Mouse (Mus musculus) liver (tissue): ENCODE measurements around the gene Frmd4a.
A peak's percentile ranks its signal among the peaks of the same experiment; 100 is the strongest.

Source experiments
- DNase-seq: peaks from one replicate; pipeline ENCODE4 v3.0.0-alpha.2; 2020; ENCODE audit warnings: mixed read lengths

Gene Frmd4a

DNA sequence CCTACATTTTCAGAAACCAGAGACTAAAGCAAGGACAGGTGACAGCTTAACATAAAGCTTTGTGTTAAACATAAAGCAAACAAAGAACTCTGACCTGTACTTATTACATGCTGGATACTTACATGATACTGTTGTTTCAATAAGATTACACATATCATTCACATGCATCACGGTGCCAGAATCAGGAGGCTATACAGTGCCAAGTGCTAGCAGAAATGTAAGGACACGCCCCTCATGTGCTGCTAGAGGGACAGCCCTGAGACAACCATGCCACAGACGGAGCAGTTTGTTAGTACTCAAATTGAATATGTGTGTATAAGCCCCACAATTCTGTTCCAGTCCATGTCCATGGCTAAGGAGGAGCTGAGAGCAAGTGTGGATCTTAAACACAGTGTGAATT is 620.7 kb downstream of the Frmd4a start:
- no peak for DNase-seq

DNA sequence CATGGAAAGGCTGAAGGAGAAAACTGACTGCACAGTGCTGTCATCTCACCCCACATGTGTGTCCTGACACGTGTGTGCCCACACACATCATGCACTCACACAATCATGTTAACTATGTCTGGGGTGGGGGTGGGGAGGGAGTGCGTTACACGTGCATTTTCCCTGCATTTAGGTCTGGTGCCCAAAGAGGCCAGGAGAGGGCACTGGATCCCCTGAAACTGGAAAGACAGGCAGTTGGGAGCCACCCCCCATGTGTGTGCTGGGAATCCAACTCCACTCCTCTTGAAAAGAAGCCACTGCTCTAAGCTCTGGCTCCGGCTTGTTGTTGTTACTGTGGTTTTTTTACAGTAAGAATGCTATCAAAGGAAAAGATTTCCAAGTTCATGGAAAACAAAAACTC is 627.5 kb downstream of the Frmd4a start:
- DNase-seq, result no peak

DNA sequence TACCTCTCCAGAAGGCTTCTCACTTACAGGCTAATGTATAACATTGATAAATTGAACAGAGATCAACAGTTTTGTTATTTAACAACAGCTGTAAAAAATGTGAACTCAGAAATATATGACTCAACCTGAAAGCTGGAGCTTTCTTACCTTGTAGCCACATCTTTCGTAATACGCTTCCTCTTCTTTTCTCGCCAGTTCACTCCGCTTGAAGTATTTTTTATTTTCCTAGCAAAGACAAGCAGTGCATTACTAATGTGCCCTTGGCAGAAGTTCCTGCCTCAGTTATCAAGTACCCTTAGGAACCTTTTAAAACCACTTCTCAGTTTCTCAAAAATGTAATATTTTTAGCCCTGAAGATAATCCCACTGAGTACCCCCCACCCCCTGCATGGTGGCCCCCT is 630.6 kb downstream of the Frmd4a start:
- DNase-seq, result no peak

DNA sequence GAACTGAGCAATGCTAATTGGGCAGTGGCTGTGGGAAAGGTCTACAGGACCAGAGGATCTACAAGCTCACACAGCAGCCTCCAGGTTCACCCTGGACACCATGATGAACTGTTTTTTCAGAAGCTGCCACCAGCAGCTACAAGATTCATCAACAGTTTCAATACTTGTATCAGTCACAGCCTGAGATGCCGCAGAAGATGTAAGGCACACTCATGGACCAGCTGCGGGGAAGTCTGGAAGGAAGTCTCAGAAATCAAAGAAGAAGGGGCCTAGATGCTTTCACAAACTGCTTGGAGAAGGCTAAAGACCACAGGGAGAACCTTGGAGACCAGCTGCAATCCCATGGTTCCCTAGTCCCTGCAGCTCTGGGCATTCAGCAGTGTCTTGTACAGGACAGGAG is 632.1 kb downstream of the Frmd4a start:
- no peak for DNase-seq

DNA sequence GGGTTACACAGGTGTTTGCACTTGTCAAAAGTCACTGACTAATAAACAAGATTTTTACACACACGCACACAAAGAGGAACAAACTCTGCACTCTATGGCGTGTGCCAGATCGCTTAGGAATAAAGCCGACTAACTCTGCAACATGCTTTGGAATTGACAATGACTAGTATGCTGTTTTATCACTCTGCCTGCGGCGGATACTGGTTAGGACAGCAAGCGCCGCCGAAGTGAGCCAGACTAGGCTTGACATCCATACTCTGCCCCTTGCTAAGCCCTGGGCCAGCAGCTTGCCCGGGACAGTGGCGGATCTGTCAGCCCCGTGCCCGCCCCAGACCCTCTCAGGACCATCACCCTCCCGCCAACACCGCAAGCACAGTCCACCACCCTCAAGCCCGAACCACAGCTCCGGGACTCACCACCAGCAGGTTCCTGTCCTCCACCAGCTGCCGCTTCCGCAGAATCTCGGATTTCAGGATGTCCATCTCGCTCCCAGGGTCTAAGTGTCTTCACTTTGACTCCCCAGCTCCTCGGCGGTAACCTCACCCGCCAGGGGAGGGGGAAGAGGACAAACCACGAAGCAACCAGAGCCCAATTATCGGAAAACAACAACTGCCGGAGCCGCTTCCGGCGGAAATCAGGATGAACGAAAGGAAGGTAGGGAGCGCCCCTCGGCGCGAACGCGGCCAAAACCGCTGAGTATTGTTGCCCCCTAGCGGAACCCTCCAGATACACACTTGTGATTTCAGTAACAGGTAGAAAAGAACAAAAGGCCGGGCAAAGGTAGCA is 634.2 kb downstream of the Frmd4a start, which contains the start of gene Prpf18:
Gene Prpf18, minus strand, starts transcription at position 614 of the 786 bp plus-strand sequence.
- DNase-seq, result peak; percentile 90

DNA sequence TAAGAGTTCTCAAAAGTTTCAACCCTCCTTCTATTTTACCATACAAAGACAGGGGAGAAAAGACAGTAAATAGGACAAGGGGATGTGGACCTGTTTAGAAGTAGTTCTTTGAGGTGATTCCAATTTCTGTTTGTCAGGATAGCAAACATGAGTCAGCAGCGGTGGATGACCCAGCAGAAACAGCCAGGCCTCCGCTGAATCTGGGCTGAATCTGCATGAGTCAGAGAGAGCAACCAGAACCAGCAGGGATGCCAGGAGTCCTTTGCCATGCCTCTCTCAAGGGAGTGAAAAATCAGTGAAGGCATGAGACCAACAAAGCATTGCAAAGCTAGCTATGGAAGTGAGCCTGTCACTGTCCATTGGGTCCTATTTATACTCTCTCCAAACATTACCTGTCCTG is 643.2 kb downstream of the Frmd4a start:
- peak; percentile 59 for DNase-seq
